Mouse (Mus musculus): ENCODE results near the gene Gdpgp1. TPM values are rescaled to one million over a fixed set of nuclear protein-coding genes. Genes with fewer than 3 reads are reported as not detected.

The Gdpgp1 gene
- total RNA-seq, 2 experiments from 2014 or later, result 4.7 to 9.7 TPM

DNA sequence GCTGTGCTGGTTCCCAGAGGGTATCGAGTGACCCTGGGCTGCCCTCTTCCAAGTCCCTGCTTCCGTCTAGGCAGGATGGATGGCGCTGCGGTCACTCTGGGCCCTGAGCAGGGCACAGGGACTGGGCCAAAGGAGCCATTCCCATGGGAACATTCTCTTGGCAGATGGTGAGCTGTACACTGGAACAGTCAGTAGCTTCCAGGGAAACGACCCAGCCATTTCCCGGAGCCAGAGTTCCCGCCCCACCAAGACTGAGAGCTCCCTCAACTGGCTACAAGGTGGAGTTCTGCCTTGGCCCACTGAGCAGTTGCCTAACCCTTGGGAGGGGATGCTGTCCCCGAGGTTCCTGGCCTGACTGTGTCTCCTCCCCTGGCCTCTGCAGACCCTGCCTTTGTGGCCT is 16.1 kb upstream of the Gdpgp1 start:
- no peak for ATAC-seq (replicated peaks; ENCODE audit: low FRiP score, low TSS enrichment, poor library complexity, severe bottlenecking)

DNA sequence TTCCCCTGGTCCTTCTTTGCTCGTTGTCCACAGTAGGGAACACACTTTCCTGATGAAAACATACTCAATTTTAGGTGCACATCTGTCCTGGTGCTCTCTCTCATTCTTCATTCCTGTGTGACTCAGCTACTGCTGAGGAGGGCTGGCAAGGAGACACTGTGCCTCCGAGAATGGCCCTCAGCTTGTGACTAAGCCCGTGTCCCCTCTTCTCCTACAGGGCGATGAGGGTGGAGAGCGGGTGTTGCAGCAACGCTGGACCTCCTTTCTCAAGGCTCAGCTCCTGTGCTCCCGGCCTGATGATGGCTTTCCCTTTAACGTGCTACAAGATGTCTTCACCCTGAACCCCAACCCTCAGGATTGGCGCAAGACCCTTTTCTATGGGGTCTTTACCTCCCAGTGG is 14.0 kb upstream of the Gdpgp1 start:
- no peak for ATAC-seq (replicated peaks; ENCODE audit: low FRiP score, low TSS enrichment, poor library complexity, severe bottlenecking)

DNA sequence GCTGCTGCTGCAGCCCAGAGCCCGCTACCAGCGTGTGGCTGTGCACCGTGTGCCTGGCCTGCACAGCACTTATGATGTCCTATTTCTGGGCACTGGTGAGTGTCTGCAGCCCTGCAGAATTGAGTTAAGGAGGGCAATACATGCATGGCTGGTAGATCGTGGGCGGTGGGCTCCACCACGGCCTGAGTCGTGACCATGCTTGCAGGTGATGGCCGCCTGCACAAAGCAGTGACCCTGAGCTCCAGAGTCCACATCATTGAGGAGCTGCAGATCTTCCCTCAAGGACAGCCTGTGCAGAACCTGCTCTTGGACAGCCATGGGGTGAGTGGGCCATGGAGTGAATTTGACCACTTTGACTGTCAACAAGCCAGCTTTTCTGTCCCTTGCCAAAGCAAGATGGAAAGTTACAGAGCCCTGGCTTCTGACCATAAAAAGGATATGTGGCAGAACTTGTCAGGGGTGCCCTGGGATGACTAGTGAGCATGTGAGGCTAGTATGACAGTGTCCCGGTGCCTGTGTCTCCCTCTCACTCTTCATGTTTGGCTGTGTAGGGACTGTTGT is 12.3 kb upstream of the Gdpgp1 start:
- no peak for ATAC-seq (replicated peaks; ENCODE audit: low FRiP score, low TSS enrichment, poor library complexity, severe bottlenecking)

DNA sequence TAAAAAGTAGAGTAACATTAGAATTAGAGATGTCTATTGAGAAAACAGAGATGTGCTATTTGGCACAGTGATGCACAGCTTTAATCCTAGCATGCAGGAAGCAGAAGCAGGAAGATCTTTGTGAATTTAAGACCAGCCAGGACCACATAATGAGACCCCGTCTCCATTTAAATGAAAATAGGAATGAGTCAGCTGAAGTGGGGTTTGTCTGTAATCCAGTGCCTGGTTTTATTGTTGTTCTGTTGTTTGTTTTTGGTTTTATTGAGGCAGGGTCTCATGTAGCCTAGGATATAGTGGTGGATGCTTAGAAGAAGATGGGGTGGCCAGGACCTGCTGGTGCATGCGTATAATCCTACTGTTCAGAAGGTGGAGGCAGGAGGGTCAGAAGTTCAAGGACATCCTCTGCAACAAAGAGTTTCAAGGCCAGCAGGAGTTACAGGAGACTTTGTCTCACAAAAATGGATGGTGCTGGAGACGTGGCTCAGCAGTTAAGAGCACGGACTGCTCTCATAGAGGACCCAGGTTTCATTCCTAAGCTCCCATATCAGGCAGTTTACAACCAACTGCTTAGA is 11.4 kb upstream of the Gdpgp1 start:
- ATAC-seq (replicated peaks; ENCODE audit: low FRiP score, low TSS enrichment, poor library complexity, severe bottlenecking), result no peak

DNA sequence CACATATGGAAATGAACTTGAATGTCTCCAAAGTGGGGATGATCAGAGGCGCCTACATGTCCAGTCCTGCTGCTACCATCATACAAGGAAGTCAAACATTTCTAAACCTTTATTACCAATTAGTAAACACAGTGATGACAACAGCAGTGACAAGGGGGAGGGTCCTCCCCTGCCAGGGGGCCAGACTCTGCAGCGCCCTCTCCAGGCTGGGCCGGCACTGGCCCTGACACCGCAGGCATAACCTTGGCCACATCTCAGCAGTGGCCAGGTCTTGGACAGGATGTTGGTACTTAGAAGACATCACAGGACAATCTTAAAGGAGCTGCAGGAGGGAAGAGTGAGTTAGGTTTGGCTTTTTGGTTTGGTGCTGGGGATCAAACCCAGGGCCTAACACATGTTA is 5.6 kb upstream of the Gdpgp1 start:
- no peak for ATAC-seq (replicated peaks; ENCODE audit: low FRiP score, low TSS enrichment, poor library complexity, severe bottlenecking)

DNA sequence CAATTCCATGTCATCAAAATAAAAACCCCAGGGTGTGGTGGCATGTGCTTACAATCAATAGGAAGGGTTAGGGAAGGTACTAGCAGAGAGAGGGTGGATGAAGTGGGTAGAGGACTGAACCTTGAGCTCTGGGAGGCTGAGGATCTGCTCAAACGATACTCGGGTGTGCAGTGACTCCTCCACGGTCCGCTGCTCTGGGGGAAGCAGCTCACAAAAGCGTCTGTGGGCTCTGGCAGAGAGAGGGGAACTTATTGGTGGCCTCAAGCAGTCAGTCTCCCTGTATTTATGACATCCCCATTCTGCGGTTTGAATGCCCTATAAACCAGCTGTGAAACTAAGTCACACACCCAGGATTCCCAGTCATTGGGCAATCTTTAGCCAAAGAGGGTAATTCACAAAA is 2.5 kb upstream of the Gdpgp1 start:
- ATAC-seq (replicated peaks; ENCODE audit: low FRiP score, low TSS enrichment, poor library complexity, severe bottlenecking), result no peak

DNA sequence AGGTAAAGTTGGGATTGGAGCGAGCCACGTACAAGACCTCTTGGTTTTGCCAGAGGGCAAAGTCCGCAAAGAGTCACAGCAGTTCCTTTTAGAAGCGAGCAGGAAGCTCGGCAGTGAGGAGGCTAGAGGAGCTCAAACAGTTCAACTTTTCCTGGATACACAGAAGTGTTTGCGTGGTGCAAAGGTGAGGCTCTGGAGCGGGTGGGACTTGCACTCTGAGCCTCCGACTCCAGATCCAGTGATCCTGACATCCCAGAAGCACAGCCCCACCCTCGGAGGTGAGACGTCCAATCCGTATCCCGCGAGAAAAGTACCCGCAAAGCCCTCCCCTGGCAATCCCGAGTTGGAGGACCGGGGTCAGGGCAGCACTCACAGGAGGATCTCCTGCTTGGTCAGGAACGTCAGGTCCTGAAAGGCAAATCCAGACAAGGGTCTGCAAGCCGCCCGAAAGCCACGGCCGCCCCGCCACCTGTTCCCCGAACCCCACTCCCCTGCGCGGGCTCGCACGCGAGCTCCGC is 635 bp upstream of the Gdpgp1 start:
- peak; percentile 18 for ATAC-seq (replicated peaks; ENCODE audit: low FRiP score, low TSS enrichment, poor library complexity, severe bottlenecking)

DNA sequence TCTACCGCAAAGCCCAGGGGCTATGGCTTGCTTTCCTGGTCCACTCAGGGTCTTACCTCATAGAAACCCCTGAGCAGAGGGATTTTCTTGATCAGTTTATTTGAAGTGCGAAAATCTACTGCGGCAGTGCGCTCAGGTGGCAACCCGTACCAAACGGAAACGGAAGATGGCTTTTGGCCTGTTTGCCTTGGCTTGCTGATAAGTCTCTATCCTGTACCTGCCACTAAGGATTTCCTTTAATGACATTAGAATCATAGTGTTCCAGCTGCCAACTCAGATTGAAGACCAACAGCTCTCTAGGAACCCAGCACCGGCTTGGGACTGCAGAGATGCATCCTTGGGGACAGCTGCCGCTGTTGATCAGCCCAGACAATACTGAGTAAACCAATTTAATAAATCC is 1.1 kb downstream of the Gdpgp1 start:
- no peak for ATAC-seq (replicated peaks; ENCODE audit: low FRiP score, low TSS enrichment, poor library complexity, severe bottlenecking)

DNA sequence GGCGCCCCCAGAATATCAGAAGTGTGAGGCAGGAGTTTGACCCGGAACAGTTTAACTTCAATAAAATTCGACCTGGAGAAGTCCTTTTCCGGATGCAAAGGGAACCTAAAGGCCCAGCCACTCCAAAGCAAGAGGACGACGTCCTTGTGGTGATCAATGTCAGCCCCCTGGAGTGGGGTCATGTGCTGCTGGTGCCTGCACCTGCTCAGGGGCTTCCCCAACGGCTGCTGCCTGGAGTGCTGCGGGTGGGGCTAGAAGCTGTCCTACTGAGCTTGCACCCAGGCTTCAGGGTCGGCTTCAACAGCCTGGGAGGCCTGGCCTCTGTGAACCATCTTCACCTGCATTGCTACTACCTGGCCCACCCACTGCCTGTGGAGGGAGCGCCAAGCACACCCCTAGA is 5.9 kb downstream of the Gdpgp1 start:
- no peak for ATAC-seq (replicated peaks; ENCODE audit: low FRiP score, low TSS enrichment, poor library complexity, severe bottlenecking)

DNA sequence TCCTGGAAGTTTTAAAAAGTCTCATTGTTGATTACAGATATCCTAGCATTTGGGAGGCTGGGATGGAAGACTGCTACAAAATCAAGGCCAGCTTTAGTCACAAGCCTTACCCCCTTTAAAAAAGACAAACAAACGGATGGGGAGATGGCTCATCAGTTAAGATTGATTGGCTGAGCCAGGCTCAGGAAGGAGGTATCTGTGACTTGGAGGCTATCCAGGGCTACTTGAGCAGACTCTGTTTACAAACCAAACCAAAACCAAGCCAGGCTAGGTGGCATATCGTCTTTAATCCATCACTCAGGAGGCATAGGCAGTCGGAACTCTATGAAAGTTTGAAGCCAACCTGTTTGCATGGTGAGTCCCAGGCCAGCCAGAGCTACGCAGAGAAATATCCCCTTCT is 9.0 kb downstream of the Gdpgp1 start:
- ATAC-seq (replicated peaks; ENCODE audit: low FRiP score, low TSS enrichment, poor library complexity, severe bottlenecking), result no peak

DNA sequence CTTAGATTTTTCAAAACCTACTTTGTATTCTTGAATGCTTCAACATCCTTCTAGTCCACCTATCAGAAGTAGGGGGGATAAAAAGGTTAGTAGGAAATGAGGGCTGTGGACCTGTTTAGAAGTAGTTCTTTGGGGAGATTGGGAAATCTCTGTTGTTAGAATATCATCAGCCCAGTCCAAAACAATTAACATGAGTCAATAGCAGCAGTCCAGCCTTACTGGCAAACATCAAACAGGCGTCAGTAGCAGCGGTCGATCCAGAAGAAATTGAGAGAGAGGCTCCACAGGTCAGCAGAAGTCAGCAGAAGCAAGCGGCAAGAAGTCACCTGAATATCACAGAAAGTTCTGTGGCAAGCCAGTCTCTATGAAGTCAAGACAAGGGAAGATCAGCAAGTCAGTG is 12.2 kb downstream of the Gdpgp1 start:
- ATAC-seq (replicated peaks; ENCODE audit: low FRiP score, low TSS enrichment, poor library complexity, severe bottlenecking), result no peak

DNA sequence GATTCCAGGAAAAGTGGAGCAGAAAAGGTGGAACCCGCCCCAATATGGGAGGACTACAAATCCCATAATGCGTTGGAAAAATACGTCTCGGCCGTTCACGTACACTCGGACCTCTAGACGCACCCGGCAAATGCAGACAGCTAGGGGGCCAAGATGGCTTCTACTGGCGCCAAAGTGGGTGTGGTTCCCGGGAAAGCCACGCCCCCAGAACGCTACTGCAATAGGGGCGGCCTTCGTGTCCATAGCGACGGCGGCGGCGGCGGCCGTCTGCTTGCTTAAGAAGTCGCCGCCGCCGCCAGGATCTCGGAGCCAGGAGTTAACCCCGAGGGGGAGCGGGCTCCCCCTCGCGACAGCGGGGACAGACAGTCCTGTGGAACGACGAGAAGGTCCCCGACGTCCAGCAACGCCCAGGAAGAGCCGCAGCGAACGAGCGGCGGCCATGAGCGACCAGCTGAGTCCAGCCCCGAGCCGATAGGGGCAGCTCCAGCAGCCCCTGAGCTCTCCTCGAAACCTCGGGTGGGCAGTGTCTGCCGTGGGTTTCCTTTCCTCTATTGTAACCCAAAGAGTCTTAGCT is 13.6 kb downstream of the Gdpgp1 start, which contains the start of gene Ttll13:
TSS of gene Ttll13 (plus strand) at position 229 of the 574 bp plus-strand sequence.
- peak; percentile 99 for ATAC-seq (replicated peaks; ENCODE audit: low FRiP score, low TSS enrichment, poor library complexity, severe bottlenecking)

DNA sequence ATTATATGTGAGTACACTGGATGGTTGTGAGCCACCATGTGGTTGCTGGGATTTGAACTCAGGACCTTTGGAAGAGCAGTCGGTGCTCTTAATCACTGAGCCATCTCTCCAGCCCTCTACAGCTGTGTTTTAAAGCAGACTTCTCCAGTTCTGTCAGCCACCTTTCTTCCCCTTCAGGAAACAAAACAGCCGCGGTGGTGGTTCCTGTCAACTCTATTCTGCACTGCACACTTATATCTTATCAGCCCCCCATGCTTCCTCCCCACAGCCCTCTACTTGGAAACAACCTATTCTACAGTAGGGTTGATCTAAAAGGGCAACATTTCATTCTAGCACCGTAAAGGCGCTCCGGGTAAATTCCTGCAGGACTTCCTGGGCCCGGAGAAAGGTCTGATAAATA is 14.2 kb downstream of the Gdpgp1 start:
- no peak for ATAC-seq (replicated peaks; ENCODE audit: low FRiP score, low TSS enrichment, poor library complexity, severe bottlenecking)

DNA sequence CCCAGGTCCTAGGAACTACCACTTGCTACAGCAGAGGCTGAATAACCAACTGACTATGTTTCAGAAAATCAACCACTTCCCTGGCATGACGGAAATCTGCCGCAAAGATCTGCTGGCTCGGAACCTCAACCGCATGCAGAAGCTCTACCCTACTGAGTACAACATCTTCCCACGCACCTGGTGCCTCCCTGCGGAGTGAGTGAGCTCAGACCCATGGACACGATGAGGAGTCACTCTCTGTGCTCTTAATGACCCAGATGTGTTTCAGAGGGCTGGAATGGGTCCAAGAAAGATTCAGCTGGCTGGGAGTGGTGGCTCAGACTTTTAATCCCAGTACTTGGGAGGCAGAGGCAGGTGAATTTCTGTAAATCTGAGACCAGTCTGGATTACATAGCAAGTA is 19.8 kb downstream of the Gdpgp1 start:
- ATAC-seq (replicated peaks; ENCODE audit: low FRiP score, low TSS enrichment, poor library complexity, severe bottlenecking), result no peak

DNA sequence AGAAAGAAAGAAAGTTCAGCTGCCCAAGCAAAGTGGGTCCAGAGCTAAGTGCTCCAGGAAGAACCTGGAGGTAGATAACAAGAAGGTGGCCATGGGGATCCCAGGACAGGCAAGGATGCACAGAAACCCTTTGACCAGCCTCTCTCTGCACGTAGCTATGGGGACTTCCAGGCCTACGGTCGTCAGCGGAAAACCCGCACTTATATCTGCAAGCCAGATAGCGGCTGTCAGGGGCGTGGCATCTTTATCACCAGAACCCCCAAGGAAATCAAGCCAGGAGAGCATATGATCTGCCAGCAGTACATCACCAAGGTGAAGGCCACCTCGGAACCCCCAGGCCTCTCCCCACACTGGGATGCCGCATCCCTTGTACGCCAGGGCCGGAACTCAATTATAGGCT is 20.2 kb downstream of the Gdpgp1 start:
- peak; percentile 57 for ATAC-seq (replicated peaks; ENCODE audit: low FRiP score, low TSS enrichment, poor library complexity, severe bottlenecking)

DNA sequence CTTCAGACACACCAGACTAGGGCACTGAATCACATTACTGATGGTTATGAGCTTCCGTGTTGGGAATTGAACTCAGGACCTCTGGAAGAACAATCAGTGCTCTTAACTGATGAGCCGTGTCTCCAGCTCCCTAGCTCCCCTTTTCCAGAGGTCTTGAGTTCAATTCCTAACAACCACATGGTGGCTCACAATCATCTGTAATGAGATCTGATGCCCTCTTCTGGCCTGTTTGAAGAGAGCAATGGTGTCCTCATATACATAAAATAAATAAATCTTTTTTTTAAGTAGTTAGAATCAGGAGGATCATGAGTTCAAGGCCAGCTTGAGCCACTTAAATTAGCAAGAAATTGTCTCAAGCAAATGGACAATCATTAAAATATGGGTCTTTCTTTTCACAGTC is 23.3 kb downstream of the Gdpgp1 start:
- no peak for ATAC-seq (replicated peaks; ENCODE audit: low FRiP score, low TSS enrichment, poor library complexity, severe bottlenecking)

DNA sequence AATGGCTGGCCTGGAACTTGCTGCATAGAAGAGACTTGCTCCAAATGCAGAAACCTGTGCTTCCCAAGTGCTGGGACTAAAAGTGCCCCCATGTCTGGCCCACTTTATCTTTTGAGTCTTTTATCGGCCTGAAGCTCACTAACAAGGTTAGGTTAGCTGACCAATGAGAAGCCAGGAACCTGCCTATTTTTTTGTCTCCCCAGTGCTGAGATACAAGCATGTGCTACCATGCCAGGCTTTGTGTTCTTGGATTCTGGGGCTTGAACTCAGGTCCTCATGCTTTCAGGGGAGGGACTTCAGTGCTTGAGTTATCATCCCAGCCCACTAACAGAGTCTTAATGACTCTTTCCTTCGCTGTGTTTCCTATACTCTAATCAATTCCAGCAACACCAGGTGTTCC is 25.0 kb downstream of the Gdpgp1 start:
- ATAC-seq (replicated peaks; ENCODE audit: low FRiP score, low TSS enrichment, poor library complexity, severe bottlenecking), result no peak

DNA sequence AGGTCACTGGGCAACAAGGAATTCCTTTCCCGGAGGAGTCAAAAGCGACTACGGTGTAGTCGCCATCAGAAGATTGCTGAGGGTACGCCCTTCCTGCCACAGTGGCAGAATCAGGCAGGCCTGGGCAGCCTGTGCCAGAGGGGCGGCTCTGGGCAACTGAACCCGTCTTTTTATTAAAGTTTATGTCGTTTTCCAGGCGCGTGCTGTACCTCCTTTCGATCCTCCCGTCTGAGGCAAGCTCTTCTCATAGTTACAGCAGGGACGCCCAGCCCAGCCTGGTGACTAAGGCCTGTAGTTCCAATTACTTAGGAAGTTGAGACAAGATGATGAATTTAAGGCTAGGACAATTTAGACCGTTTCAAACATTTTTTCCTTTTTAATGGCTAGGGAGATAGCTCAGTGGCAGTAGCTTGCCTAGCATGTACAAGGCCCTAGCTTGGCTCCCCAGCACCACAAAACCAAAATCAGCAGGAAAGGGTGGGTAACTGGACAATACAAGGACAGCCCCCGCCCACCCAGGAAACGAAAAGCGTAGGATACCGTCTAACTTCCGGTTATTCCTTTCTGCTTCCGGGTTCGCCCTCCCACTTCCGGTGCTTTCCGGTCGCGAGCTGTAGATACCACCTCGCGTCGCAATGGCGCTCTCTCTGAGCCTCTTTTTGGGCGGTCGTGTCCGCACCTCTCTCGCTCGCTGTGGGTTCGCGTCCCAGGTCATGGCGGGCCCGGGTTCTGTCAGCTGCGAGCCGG is 28.1 kb downstream of the Gdpgp1 start, which contains the start of gene Ngrn:
TSS of gene Ngrn (plus strand) at position 591 of the 747 bp plus-strand sequence.
- peak; percentile 79 for ATAC-seq (replicated peaks; ENCODE audit: low FRiP score, low TSS enrichment, poor library complexity, severe bottlenecking)

DNA sequence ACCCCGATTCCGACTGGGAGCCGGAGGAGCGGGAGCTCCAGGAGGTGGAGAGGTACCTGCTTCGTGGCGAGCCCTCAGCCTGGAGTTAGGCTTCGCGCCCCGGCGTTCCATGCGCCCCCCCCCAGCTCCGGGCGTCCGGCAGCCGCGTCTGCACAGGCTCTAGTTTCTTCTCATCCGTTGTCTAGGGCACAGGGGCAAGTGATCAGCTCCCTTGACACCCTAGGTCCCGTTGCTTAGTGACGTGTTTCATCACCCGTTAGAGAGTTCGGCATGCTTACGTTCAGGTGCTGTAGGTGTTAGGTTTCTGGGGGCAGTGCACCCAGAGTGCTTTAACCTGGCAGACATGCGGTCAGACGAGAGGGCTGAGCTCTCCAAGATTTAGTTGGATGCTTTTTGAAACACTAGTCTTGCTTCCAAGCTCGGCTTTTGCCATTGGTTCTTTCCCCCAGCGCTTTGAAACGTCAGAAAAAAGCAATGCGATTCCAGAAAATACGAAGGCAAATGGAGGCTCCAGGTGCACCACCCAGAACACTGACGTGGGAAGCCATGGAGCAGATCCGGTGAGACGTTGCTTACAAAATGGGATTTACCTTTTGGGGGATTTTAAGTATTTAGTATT is 28.8 kb downstream of the Gdpgp1 start:
- ATAC-seq (replicated peaks; ENCODE audit: low FRiP score, low TSS enrichment, poor library complexity, severe bottlenecking), result peak; percentile 53

DNA sequence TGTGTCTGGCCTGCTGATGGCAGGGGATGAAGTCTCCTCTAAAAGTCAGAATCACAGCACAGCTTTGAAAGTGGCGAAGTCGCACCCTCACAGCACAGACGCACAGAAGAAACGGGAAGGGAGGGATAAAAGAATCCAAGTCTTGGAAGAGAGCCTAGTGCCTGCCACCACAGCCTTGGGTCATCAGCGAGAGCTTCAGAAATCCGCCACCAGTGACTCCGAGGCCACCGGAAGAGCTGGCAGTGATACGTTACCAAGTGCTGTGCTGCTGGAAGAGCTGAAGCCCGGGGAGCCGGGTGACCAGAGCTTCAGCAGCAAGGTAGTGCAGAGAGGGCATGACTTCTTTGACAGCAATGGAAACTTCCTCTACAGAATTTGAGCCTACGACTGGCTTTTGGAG is 31.9 kb downstream of the Gdpgp1 start:
- no peak for ATAC-seq (replicated peaks; ENCODE audit: low FRiP score, low TSS enrichment, poor library complexity, severe bottlenecking)
